ENCODE assay signal across 31 mouse cellular contexts in genomic region chr7:5037026-5037425, GRCm38 (mm10). TPM values are rescaled to one million over a fixed set of nuclear protein-coding genes. Genes with fewer than 3 reads are reported as not detected.
DNase-seq lines count a peak whose midpoint lies in the region; ATAC-seq and TF ChIP-seq lines count a peak whose summit lies in the region.
"Had no signal": no experiment of that assay in that cellular context is flagged by ENCODE, and none has a peak within 500 bp of the region (broad histone marks: within the 10 kb centered on the region; RNA-seq: fewer than 3 reads in every experiment).

No protein-coding gene starts in this region.

- no peak for TF ChIP-seq CTCF in forebrain, postnatal 0 days (IDR thresholded peaks at IDR 0.05; ENCODE audit: low read depth)

- H3K4me3 ChIP-seq in forebrain, postnatal 0 days (ENCODE audit: low read depth, low read length), result 0 out of 2 replicates have a peak overlapping the region, but pooled peaks have one; percentile 67
- H3K4me3 ChIP-seq in forebrain, embryonic 11.5 days (ENCODE audit: low read depth, low read length), result no peak overlapping the region
- no peak overlapping the region for H3K4me3 ChIP-seq in hindbrain, embryonic 15.5 days
- H3K4me3 ChIP-seq in hindbrain, embryonic 12.5 days, result no peak overlapping the region
- H3K4me3 ChIP-seq in neural tube, embryonic 13.5 days, result no peak overlapping the region; the same call in 1 of the 2 replicates
- peak overlapping the region; percentile 61; the same call in 1 of the 2 replicates for H3K4me3 ChIP-seq in neural tube, embryonic 15.5 days (replicated peaks)

- H3K36me3 ChIP-seq in forebrain, postnatal 0 days (ENCODE audit: insufficient read depth), result peaks cover 36% of the 10 kb centered on the region
- H3K36me3 ChIP-seq in forebrain, embryonic 11.5 days (ENCODE audit: control insufficient read depth, insufficient read depth, low read length), result peaks cover 13% of the 10 kb centered on the region
- H3K36me3 ChIP-seq in hindbrain, embryonic 15.5 days, result peaks cover 33% of the 10 kb centered on the region
- H3K36me3 ChIP-seq in hindbrain, embryonic 12.5 days, result peaks cover 41% of the 10 kb centered on the region
- peaks cover 51% of the 10 kb centered on the region for H3K36me3 ChIP-seq in neural tube, embryonic 13.5 days
- H3K36me3 ChIP-seq in neural tube, embryonic 15.5 days, result peaks cover 36% of the 10 kb centered on the region

- H3K4me1 ChIP-seq in forebrain, postnatal 0 days (ENCODE audit: insufficient read depth), result peaks cover 11% of the 10 kb centered on the region; the same call in 1 of the 2 replicates
- no peaks in the 10 kb centered on the region for H3K4me1 ChIP-seq in forebrain, embryonic 11.5 days (replicated peaks; ENCODE audit: control insufficient read depth, insufficient read depth, low read length)
- peaks cover 21% of the 10 kb centered on the region for H3K4me1 ChIP-seq in hindbrain, embryonic 15.5 days (replicated peaks)
- peaks cover 12% of the 10 kb centered on the region; the same call in 1 of the 2 replicates for H3K4me1 ChIP-seq in hindbrain, embryonic 12.5 days
- H3K4me1 ChIP-seq in neural tube, embryonic 13.5 days (replicated peaks), result peaks cover 22% of the 10 kb centered on the region
- peaks cover 22% of the 10 kb centered on the region for H3K4me1 ChIP-seq in neural tube, embryonic 15.5 days

- ATAC-seq in forebrain, postnatal 0 days, result no peak
- ATAC-seq in forebrain, embryonic 11.5 days (replicated peaks; ENCODE audit: low FRiP score), result no peak
- no peak for ATAC-seq in hindbrain, embryonic 15.5 days (ENCODE audit: low FRiP score, low read depth)
- ATAC-seq in hindbrain, embryonic 12.5 days (ENCODE audit: low FRiP score), result no peak
- ATAC-seq in neural tube, embryonic 13.5 days (ENCODE audit: low read depth), result no peak
- ATAC-seq in neural tube, embryonic 15.5 days (ENCODE audit: low FRiP score), result no peak

- peak overlapping the region; percentile 57; the same call in 1 of the 2 replicates for H3K4me2 ChIP-seq in forebrain, postnatal 0 days (ENCODE audit: low read depth)
- H3K4me2 ChIP-seq in forebrain, embryonic 11.5 days (ENCODE audit: low read depth, low read length, severe bottlenecking), result no peak overlapping the region
- H3K4me2 ChIP-seq in hindbrain, embryonic 15.5 days, result peak overlapping the region; percentile 58
- no peak overlapping the region for H3K4me2 ChIP-seq in hindbrain, embryonic 12.5 days (replicated peaks)
- peak overlapping the region; percentile 59; the same call in 1 of the 2 replicates for H3K4me2 ChIP-seq in neural tube, embryonic 13.5 days
- peak overlapping the region; percentile 68 for H3K4me2 ChIP-seq in neural tube, embryonic 15.5 days

- no peak overlapping the region for H3K9ac ChIP-seq in forebrain, postnatal 0 days
- no peak overlapping the region for H3K9ac ChIP-seq in forebrain, embryonic 11.5 days (ENCODE audit: low read length)
- no peak overlapping the region for H3K9ac ChIP-seq in hindbrain, embryonic 15.5 days
- H3K9ac ChIP-seq in hindbrain, embryonic 12.5 days, result no peak overlapping the region
- no peak overlapping the region for H3K9ac ChIP-seq in neural tube, embryonic 13.5 days
- H3K9ac ChIP-seq in neural tube, embryonic 15.5 days (replicated peaks), result no peak overlapping the region

- WGBS in forebrain, postnatal 0 days, result 93% methylated on average over 7 of the region's 7 CpGs
- 94% methylated on average over 7 of the region's 7 CpGs for WGBS in forebrain, embryonic 11.5 days
- 95% methylated on average over 7 of the region's 7 CpGs for WGBS in hindbrain, embryonic 15.5 days
- WGBS in hindbrain, embryonic 12.5 days, result 93% methylated on average over 7 of the region's 7 CpGs
- 95% methylated on average over 7 of the region's 7 CpGs for WGBS in neural tube, embryonic 13.5 days
- WGBS in neural tube, embryonic 15.5 days, result 94% methylated on average over 7 of the region's 7 CpGs

- no peak overlapping the region for H3K27ac ChIP-seq in forebrain, postnatal 0 days (ENCODE audit: low read depth, low read length)
- H3K27ac ChIP-seq in forebrain, embryonic 11.5 days (ENCODE audit: low read depth, low read length), result no peak overlapping the region
- H3K27ac ChIP-seq in hindbrain, embryonic 15.5 days (replicated peaks), result no peak overlapping the region
- H3K27ac ChIP-seq in hindbrain, embryonic 12.5 days, result no peak overlapping the region; the same call in 1 of the 2 replicates
- 0 out of 2 replicates have a peak overlapping the region, but pooled peaks have one; percentile 97 for H3K27ac ChIP-seq in neural tube, embryonic 13.5 days (replicated peaks)
- H3K27ac ChIP-seq in neural tube, embryonic 15.5 days (replicated peaks), result 0 out of 2 replicates have a peak overlapping the region, but pooled peaks have one; percentile 99

- no peak for DNase-seq in forebrain, postnatal 0 days
- no peak for DNase-seq in forebrain, embryonic 11.5 days (ENCODE audit: low spot score)
- no peak for DNase-seq in neural tube, embryonic 10.5 days (ENCODE audit: extremely low spot score, low spot score)
- no peak for DNase-seq in adrenal gland, adult 2 months
- DNase-seq: adrenal gland, postnatal 14 days; B cell, adult 2 months; cerebellum, adult 2 months; gastrocnemius, postnatal 25 days; heart, postnatal 14 days; kidney, adult 11 months; kidney, postnatal 36 days; liver, embryonic 13.5 days; lung, embryonic 14.5 days had no signal

- H3K9me3 ChIP-seq in forebrain, postnatal 0 days (ENCODE audit: low read length), result no peaks in the 10 kb centered on the region
- peaks cover under 1% of the 10 kb centered on the region; the same call in 1 of the 2 replicates for H3K9me3 ChIP-seq in forebrain, embryonic 11.5 days (ENCODE audit: control insufficient read depth, low read length)
- H3K9me3 ChIP-seq in hindbrain, embryonic 15.5 days, result no peaks in the 10 kb centered on the region
- peaks cover 3% of the 10 kb centered on the region; the same call in 1 of the 2 replicates for H3K9me3 ChIP-seq in hindbrain, embryonic 12.5 days (replicated peaks)
- 0 out of 2 replicates have a peak, but pooled peaks cover 3% of the 10 kb centered on the region for H3K9me3 ChIP-seq in neural tube, embryonic 13.5 days
- H3K9me3 ChIP-seq in neural tube, embryonic 15.5 days (replicated peaks), result no peaks in the 10 kb centered on the region
- H3K9me3 ChIP-seq: G1E had no signal

- no peaks in the 10 kb centered on the region for H3K27me3 ChIP-seq in forebrain, postnatal 0 days (ENCODE audit: insufficient read depth, low read length)
- no peaks in the 10 kb centered on the region for H3K27me3 ChIP-seq in forebrain, embryonic 11.5 days (ENCODE audit: control insufficient read depth, insufficient read depth, low read length)
- H3K27me3 ChIP-seq in hindbrain, embryonic 15.5 days, result no peaks in the 10 kb centered on the region
- no peaks in the 10 kb centered on the region for H3K27me3 ChIP-seq in hindbrain, embryonic 12.5 days
- H3K27me3 ChIP-seq in neural tube, embryonic 13.5 days, result no peaks in the 10 kb centered on the region
- no peaks in the 10 kb centered on the region for H3K27me3 ChIP-seq in neural tube, embryonic 15.5 days (replicated peaks)
- H3K27me3 ChIP-seq: CH12.LX; kidney, embryonic 15.5 days; limb, embryonic 13.5 days; liver, embryonic 13.5 days had no signal

RNA-seq across cellular contexts. Expression of gene Zfp784, which starts 1.2 kb away (rescaled TPM):
- 5.2 and 5.6 TPM in 2 replicates for total RNA-seq in forebrain, postnatal 0 days (2014; rRNA removed)
- 4.1 and 5.0 TPM in 2 replicates for polyA plus RNA-seq in forebrain, postnatal 0 days (2015; fragmentation: Nextera tagmentation; extraction: Ambion mirVana)
- 3.9 and 4.8 TPM in 2 replicates for polyA plus RNA-seq in forebrain, embryonic 11.5 days (2014; fragmentation: Nextera tagmentation; extraction: Ambion mirVana)
- polyA plus RNA-seq in hindbrain, embryonic 15.5 days (2015; fragmentation: Nextera tagmentation; extraction: Ambion mirVana), result 7.8 and 9.3 TPM in 2 replicates
- polyA plus RNA-seq in hindbrain, embryonic 12.5 days (2016; fragmentation: Nextera tagmentation; extraction: Ambion mirVana), result 6.1 and 6.9 TPM in 2 replicates
- polyA plus RNA-seq in neural tube, embryonic 13.5 days (2015; fragmentation: Nextera tagmentation; extraction: Ambion mirVana), result 8.3 and 9.1 TPM in 2 replicates
- polyA plus RNA-seq in neural tube, embryonic 15.5 days (2015; fragmentation: Nextera tagmentation; extraction: Ambion mirVana), result 7.7 and 9.0 TPM in 2 replicates
- total RNA-seq in adrenal gland, adult 2 months (2021), result 1 to 10 TPM; 4.4 to 5.1 TPM
- 7.2 and 8.2 TPM in 2 replicates for polyA plus RNA-seq in adrenal gland, adult 2 months (2012; rRNA removed)

RNA-seq across cellular contexts. Expression of gene 4632433K11Rik, which starts 3.1 kb away (rescaled TPM):
- 0.24 TPM in 1 of 2 replicates, not detected in the other for total RNA-seq in forebrain, postnatal 0 days (2014; rRNA removed)
- polyA plus RNA-seq in forebrain, postnatal 0 days (2015; fragmentation: Nextera tagmentation; extraction: Ambion mirVana), result not detected in 2 replicates
- polyA plus RNA-seq in forebrain, embryonic 11.5 days (2014; fragmentation: Nextera tagmentation; extraction: Ambion mirVana), result not detected in 2 replicates
- polyA plus RNA-seq in hindbrain, embryonic 15.5 days (2015; fragmentation: Nextera tagmentation; extraction: Ambion mirVana), result not detected in 2 replicates
- 0.44 TPM in 1 of 2 replicates, not detected in the other for polyA plus RNA-seq in hindbrain, embryonic 12.5 days (2016; fragmentation: Nextera tagmentation; extraction: Ambion mirVana)
- polyA plus RNA-seq in neural tube, embryonic 13.5 days (2015; fragmentation: Nextera tagmentation; extraction: Ambion mirVana), result not detected in 2 replicates
- polyA plus RNA-seq in neural tube, embryonic 15.5 days (2015; fragmentation: Nextera tagmentation; extraction: Ambion mirVana), result not detected in 2 replicates
- under 1 TPM in 1 of 2 experiments, not detected in 1; 0.92 TPM for total RNA-seq in adrenal gland, adult 2 months (2021)
- not detected in 2 replicates for polyA plus RNA-seq in adrenal gland, adult 2 months (2012; rRNA removed)
- total RNA-seq: adrenal gland, postnatal 14 days; CH12.LX; gastrocnemius, postnatal 25 days; heart, postnatal 14 days; left cerebral cortex, postnatal 14 days; megakaryocyte, adult 5-6 weeks; monocyte, adult 5-6 weeks had no signal
- polyA plus RNA-seq: cerebellum, adult 2 months; cortical plate, adult 2 months; embryonic facial prominence, embryonic 11.5 days; forebrain, embryonic 16.5 days; G1E; heart, embryonic 11.5 days; kidney, embryonic 15.5 days; lung, embryonic 14.5 days; neural tube, embryonic 11.5 days; spleen, adult 2 months; testis, adult 2 months had no signal

RNA-seq across cellular contexts. Expression of gene Zfp580, which starts 14.3 kb away (rescaled TPM):
- 26.2 and 42.1 TPM in 2 replicates for total RNA-seq in forebrain, postnatal 0 days (2014; rRNA removed)
- 132 and 135 TPM in 2 replicates for polyA plus RNA-seq in forebrain, postnatal 0 days (2015; fragmentation: Nextera tagmentation; extraction: Ambion mirVana)
- 44.6 and 51.4 TPM in 2 replicates for polyA plus RNA-seq in forebrain, embryonic 11.5 days (2014; fragmentation: Nextera tagmentation; extraction: Ambion mirVana)
- polyA plus RNA-seq in hindbrain, embryonic 15.5 days (2015; fragmentation: Nextera tagmentation; extraction: Ambion mirVana), result 90.6 and 113 TPM in 2 replicates
- 45.4 and 51.8 TPM in 2 replicates for polyA plus RNA-seq in hindbrain, embryonic 12.5 days (2016; fragmentation: Nextera tagmentation; extraction: Ambion mirVana)
- polyA plus RNA-seq in neural tube, embryonic 13.5 days (2015; fragmentation: Nextera tagmentation; extraction: Ambion mirVana), result 69.9 and 81.4 TPM in 2 replicates
- 90.7 and 101 TPM in 2 replicates for polyA plus RNA-seq in neural tube, embryonic 15.5 days (2015; fragmentation: Nextera tagmentation; extraction: Ambion mirVana)
- 10 to 100 TPM in 1 of 2 experiments, 1 to 10 TPM in 1; 5.6 to 10.4 TPM for total RNA-seq in adrenal gland, adult 2 months (2021)
- polyA plus RNA-seq in adrenal gland, adult 2 months (2012; rRNA removed), result 46.5 and 61.0 TPM in 2 replicates
- total RNA-seq: monocyte, adult 5-6 weeks had no signal

RNA-seq across cellular contexts. Expression of gene Ccdc106, which starts 16.7 kb away (rescaled TPM):
- total RNA-seq in forebrain, postnatal 0 days (2014; rRNA removed), result 70.7 and 104 TPM in 2 replicates
- polyA plus RNA-seq in forebrain, postnatal 0 days (2015; fragmentation: Nextera tagmentation; extraction: Ambion mirVana), result 69.7 and 79.8 TPM in 2 replicates
- polyA plus RNA-seq in forebrain, embryonic 11.5 days (2014; fragmentation: Nextera tagmentation; extraction: Ambion mirVana), result 7.2 and 7.8 TPM in 2 replicates
- polyA plus RNA-seq in hindbrain, embryonic 15.5 days (2015; fragmentation: Nextera tagmentation; extraction: Ambion mirVana), result 58.8 and 65.2 TPM in 2 replicates
- 17.4 and 19.9 TPM in 2 replicates for polyA plus RNA-seq in hindbrain, embryonic 12.5 days (2016; fragmentation: Nextera tagmentation; extraction: Ambion mirVana)
- 40.0 and 43.3 TPM in 2 replicates for polyA plus RNA-seq in neural tube, embryonic 13.5 days (2015; fragmentation: Nextera tagmentation; extraction: Ambion mirVana)
- polyA plus RNA-seq in neural tube, embryonic 15.5 days (2015; fragmentation: Nextera tagmentation; extraction: Ambion mirVana), result 60.0 and 75.7 TPM in 2 replicates
- total RNA-seq in adrenal gland, adult 2 months (2021), result 1 to 10 TPM; 1.4 to 2.6 TPM
- polyA plus RNA-seq in adrenal gland, adult 2 months (2012; rRNA removed), result 1.5 and 3.0 TPM in 2 replicates
- total RNA-seq: G1E; gastrocnemius, postnatal 25 days; monocyte, adult 5-6 weeks had no signal

RNA-seq across cellular contexts. Expression of gene Zfp865, which starts 16.9 kb away (rescaled TPM):
- 27.3 and 33.3 TPM in 2 replicates for total RNA-seq in forebrain, postnatal 0 days (2014; rRNA removed)
- 5.6 and 5.8 TPM in 2 replicates for polyA plus RNA-seq in forebrain, postnatal 0 days (2015; fragmentation: Nextera tagmentation; extraction: Ambion mirVana)
- 6.7 and 7.3 TPM in 2 replicates for polyA plus RNA-seq in forebrain, embryonic 11.5 days (2014; fragmentation: Nextera tagmentation; extraction: Ambion mirVana)
- polyA plus RNA-seq in hindbrain, embryonic 15.5 days (2015; fragmentation: Nextera tagmentation; extraction: Ambion mirVana), result 6.0 and 7.5 TPM in 2 replicates
- 9.0 and 9.3 TPM in 2 replicates for polyA plus RNA-seq in hindbrain, embryonic 12.5 days (2016; fragmentation: Nextera tagmentation; extraction: Ambion mirVana)
- polyA plus RNA-seq in neural tube, embryonic 13.5 days (2015; fragmentation: Nextera tagmentation; extraction: Ambion mirVana), result 6.2 and 6.3 TPM in 2 replicates
- 6.4 and 7.0 TPM in 2 replicates for polyA plus RNA-seq in neural tube, embryonic 15.5 days (2015; fragmentation: Nextera tagmentation; extraction: Ambion mirVana)
- 10 to 100 TPM; 23.7 to 29.7 TPM for total RNA-seq in adrenal gland, adult 2 months (2021)
- polyA plus RNA-seq in adrenal gland, adult 2 months (2012; rRNA removed), result 67.1 and 70.1 TPM in 2 replicates

Comparison
In these comparisons a context has a peak if more than half of its experiments do, and no peak if none do; other contexts are left out.
1. H3K4me2 ChIP-seq: peak in forebrain, postnatal 0 days (single experiment), hindbrain, embryonic 15.5 days (single experiment), neural tube, embryonic 13.5 days (single experiment) and neural tube, embryonic 15.5 days (single experiment); none in forebrain, embryonic 11.5 days (single experiment) and hindbrain, embryonic 12.5 days (single experiment).
2. H3K4me3 ChIP-seq: peak in forebrain, postnatal 0 days (single experiment) and neural tube, embryonic 15.5 days (single experiment); none in forebrain, embryonic 11.5 days (single experiment), hindbrain, embryonic 15.5 days (single experiment), hindbrain, embryonic 12.5 days (single experiment) and neural tube, embryonic 13.5 days (single experiment).
3. H3K27ac ChIP-seq: peak in neural tube, embryonic 13.5 days (single experiment) and neural tube, embryonic 15.5 days (single experiment); none in forebrain, postnatal 0 days (single experiment), forebrain, embryonic 11.5 days (single experiment), hindbrain, embryonic 15.5 days (single experiment) and hindbrain, embryonic 12.5 days (single experiment).